Mouse (Mus musculus): Measurements from ENCODE around the gene Taf1c. TPM values are rescaled to one million over a fixed set of nuclear protein-coding genes. Genes with fewer than 3 reads are reported as not detected.

The Taf1c gene
- polyA plus RNA-seq, 1 experiment from 2014 or later = 6.2 TPM

DNA sequence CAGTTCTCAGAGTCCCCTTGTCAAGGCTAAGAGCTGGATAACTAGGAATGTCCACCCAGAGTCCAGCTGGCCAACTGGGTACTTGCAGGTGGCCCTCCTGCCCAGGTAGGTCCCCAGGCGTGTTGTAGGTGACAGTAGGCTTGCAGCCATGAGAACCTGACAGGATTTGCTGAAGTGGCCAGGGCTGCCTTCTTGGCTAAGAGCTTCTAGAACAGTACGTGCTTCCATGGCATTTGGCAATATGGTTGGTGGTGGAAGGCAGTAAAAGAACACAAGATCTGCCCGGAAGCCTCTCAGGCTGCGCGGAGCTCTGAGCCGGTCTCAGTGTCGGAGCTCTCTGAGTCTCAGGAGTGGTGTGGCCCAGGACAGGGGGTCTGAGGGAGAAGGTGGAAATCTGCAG, 19.9 kb upstream of the Taf1c start:
- Histone ChIP-seq H3K27me3 (ENCODE audit: control insufficient read depth, insufficient read depth, low read length) (0 out of 2 replicates have a peak, but pooled peaks cover 5% of the 10 kb centered on the region), H3K9me3 (ENCODE audit: control insufficient read depth, low read length) (no peaks in the 10 kb centered on the region), H3K4me2 (ENCODE audit: low read length) (no peak overlapping the region), H3K4me3 (ENCODE audit: control insufficient read depth in 1 of 2, insufficient read depth in 1 of 2, low read depth in 1 of 2, low read length in 2 of 2) (no peak overlapping the region), H3K9ac (ENCODE audit: low read length) (no peak overlapping the region), H3K27ac (replicated peaks in 1 of 2; ENCODE audit: control insufficient read depth in 1 of 2, insufficient read depth in 1 of 2, low read depth in 2 of 2, low read length in 2 of 2) (no peak overlapping the region), H3K4me1 (ENCODE audit: control insufficient read depth in 2 of 2, insufficient read depth in 2 of 2, low read length in 2 of 2) (peaks cover 8 to 9% of the 10 kb centered on the region in 2 experiments; a peak in 3 of 4 replicates), H3K36me3 (ENCODE audit: control insufficient read depth, insufficient read depth, low read length) (no peaks in the 10 kb centered on the region)
- 85% methylated on average over 7 of the region's 7 CpGs for WGBS
- no peak for ATAC-seq (ENCODE audit: insufficient number of reproducible peaks, insufficient read depth, low FRiP score, low read depth)

DNA sequence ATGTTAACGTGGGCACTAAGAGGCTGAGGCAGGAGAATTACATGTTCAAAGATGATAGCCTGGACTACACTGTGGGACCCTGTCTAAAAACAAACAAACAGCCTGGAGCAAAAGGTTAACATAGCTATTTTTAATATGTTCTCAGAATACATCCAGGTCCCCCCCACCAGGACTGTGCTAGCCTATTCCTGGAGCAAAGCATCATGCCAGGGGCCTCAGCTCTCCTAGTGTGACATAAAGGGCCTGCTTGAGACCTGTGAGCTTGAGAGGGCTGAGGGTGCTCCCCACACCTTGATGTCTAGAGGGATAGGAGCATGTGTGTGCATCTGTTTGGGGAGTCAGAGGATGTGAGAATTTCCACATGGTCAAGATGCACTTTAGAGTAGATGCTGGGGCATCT, 18.7 kb upstream of the Taf1c start:
- Histone ChIP-seq H3K4me3 (ENCODE audit: control insufficient read depth in 1 of 2, insufficient read depth in 1 of 2, low read depth in 1 of 2, low read length in 2 of 2) (no peak overlapping the region), H3K9me3 (ENCODE audit: control insufficient read depth, low read length) (no peaks in the 10 kb centered on the region), H3K9ac (ENCODE audit: low read length) (no peak overlapping the region), H3K4me2 (ENCODE audit: low read length) (no peak overlapping the region), H3K36me3 (ENCODE audit: control insufficient read depth, insufficient read depth, low read length) (no peaks in the 10 kb centered on the region), H3K27ac (replicated peaks in 1 of 2; ENCODE audit: control insufficient read depth in 1 of 2, insufficient read depth in 1 of 2, low read depth in 2 of 2, low read length in 2 of 2) (no peak overlapping the region), H3K27me3 (ENCODE audit: control insufficient read depth, insufficient read depth, low read length) (0 out of 2 replicates have a peak, but pooled peaks cover 5% of the 10 kb centered on the region), H3K4me1 (ENCODE audit: control insufficient read depth in 2 of 2, insufficient read depth in 2 of 2, low read length in 2 of 2) (peaks cover 8 to 9% of the 10 kb centered on the region in 2 experiments; a peak in 3 of 4 replicates)
- ATAC-seq (ENCODE audit: insufficient number of reproducible peaks, insufficient read depth, low FRiP score, low read depth) = no peak
- 64% methylated on average over 1 of the region's 1 CpGs for WGBS

GRCm38 (mm10) chr8:119623061-119623460, 18.0 kb upstream of the Taf1c start:
- ATAC-seq (ENCODE audit: insufficient number of reproducible peaks, insufficient read depth, low FRiP score, low read depth) = no peak
- Histone ChIP-seq H3K36me3 (ENCODE audit: control insufficient read depth, insufficient read depth, low read length) (no peaks in the 10 kb centered on the region), H3K27ac (replicated peaks in 1 of 2; ENCODE audit: control insufficient read depth in 1 of 2, insufficient read depth in 1 of 2, low read depth in 2 of 2, low read length in 2 of 2) (no peak overlapping the region), H3K4me2 (ENCODE audit: low read length) (no peak overlapping the region), H3K27me3 (ENCODE audit: control insufficient read depth, insufficient read depth, low read length) (0 out of 2 replicates have a peak, but pooled peaks cover 5% of the 10 kb centered on the region), H3K9ac (ENCODE audit: low read length) (no peak overlapping the region), H3K4me1 (ENCODE audit: control insufficient read depth in 2 of 2, insufficient read depth in 2 of 2, low read length in 2 of 2) (peaks cover 8 to 9% of the 10 kb centered on the region in 2 experiments; a peak in 3 of 4 replicates), H3K9me3 (ENCODE audit: control insufficient read depth, low read length) (no peaks in the 10 kb centered on the region), H3K4me3 (ENCODE audit: control insufficient read depth in 1 of 2, insufficient read depth in 1 of 2, low read depth in 1 of 2, low read length in 2 of 2) (no peak overlapping the region)
- 79% methylated on average over 8 of the region's 8 CpGs for WGBS

- Histone ChIP-seq H3K9ac (ENCODE audit: low read length) (no peak overlapping the region), H3K4me3 (ENCODE audit: control insufficient read depth in 1 of 2, insufficient read depth in 1 of 2, low read depth in 1 of 2, low read length in 2 of 2) (no peak overlapping the region), H3K27me3 (ENCODE audit: control insufficient read depth, insufficient read depth, low read length) (0 out of 2 replicates have a peak, but pooled peaks cover 5% of the 10 kb centered on the region), H3K4me1 (ENCODE audit: control insufficient read depth in 2 of 2, insufficient read depth in 2 of 2, low read length in 2 of 2) (peaks cover 7% of the 10 kb centered on the region in 2 experiments; a peak in 3 of 4 replicates), H3K9me3 (ENCODE audit: control insufficient read depth, low read length) (no peaks in the 10 kb centered on the region), H3K36me3 (ENCODE audit: control insufficient read depth, insufficient read depth, low read length) (no peaks in the 10 kb centered on the region), H3K4me2 (ENCODE audit: low read length) (no peak overlapping the region), H3K27ac (replicated peaks in 1 of 2; ENCODE audit: control insufficient read depth in 1 of 2, insufficient read depth in 1 of 2, low read depth in 2 of 2, low read length in 2 of 2) (no peak overlapping the region)
- no peak for ATAC-seq (ENCODE audit: insufficient number of reproducible peaks, insufficient read depth, low FRiP score, low read depth)
- WGBS = 72% methylated on average over 4 of the region's 4 CpGs
Observed at GRCm38 (mm10) chr8:119622555-119622954, 17.5 kb upstream of the Taf1c start.

DNA sequence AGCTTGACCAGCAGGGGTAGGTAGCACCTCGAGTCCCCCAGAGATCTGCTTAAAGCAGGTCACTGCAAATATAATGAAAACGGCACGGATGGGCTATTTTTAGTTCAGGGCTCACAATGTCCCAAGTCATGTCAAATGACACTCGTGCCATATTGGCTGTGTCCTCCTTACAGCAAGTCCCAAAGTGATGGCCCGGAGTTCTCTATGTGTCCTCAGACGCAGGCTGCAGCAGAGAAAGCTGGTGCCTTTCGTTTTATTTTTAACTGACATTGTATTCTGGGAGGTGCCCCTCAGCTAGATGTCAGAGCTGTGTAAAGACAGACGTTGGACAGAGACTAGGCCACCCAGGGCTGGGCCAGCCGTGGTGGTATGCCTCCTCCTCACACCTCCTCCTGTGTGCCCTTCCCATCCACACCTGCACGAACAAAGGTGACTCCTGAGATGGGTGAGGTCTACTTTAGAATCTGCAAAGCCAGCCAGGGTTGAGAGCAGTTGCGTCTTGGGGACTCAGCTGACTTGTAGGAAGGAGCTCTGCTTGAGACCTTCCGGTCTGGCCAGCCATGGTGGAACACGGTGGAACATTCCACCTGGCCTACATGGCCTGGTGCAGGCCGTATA, 15.9 kb upstream of the Taf1c start:
- Histone ChIP-seq H3K36me3 (ENCODE audit: control insufficient read depth, insufficient read depth, low read length) (no peaks in the 10 kb centered on the region), H3K9ac (ENCODE audit: low read length) (no peak overlapping the region), H3K27me3 (ENCODE audit: control insufficient read depth, insufficient read depth, low read length) (0 out of 2 replicates have a peak, but pooled peaks cover 5% of the 10 kb centered on the region), H3K4me1 (ENCODE audit: control insufficient read depth in 2 of 2, insufficient read depth in 2 of 2, low read length in 2 of 2) (peaks cover 3 to 7% of the 10 kb centered on the region in 2 experiments; a peak in 3 of 4 replicates), H3K9me3 (ENCODE audit: control insufficient read depth, low read length) (no peaks in the 10 kb centered on the region), H3K27ac (replicated peaks in 1 of 2; ENCODE audit: control insufficient read depth in 1 of 2, insufficient read depth in 1 of 2, low read depth in 2 of 2, low read length in 2 of 2) (no peak overlapping the region), H3K4me3 (ENCODE audit: control insufficient read depth in 1 of 2, insufficient read depth in 1 of 2, low read depth in 1 of 2, low read length in 2 of 2) (no peak overlapping the region), H3K4me2 (ENCODE audit: low read length) (no peak overlapping the region)
- ATAC-seq (ENCODE audit: insufficient number of reproducible peaks, insufficient read depth, low FRiP score, low read depth) = no peak
- WGBS = 51% methylated on average over 14 of the region's 14 CpGs

- Histone ChIP-seq H3K9me3 (ENCODE audit: control insufficient read depth, low read length) (no peaks in the 10 kb centered on the region), H3K27me3 (ENCODE audit: control insufficient read depth, insufficient read depth, low read length) (0 out of 2 replicates have a peak, but pooled peaks cover 5% of the 10 kb centered on the region), H3K4me2 (ENCODE audit: low read length) (no peak overlapping the region), H3K27ac (replicated peaks in 1 of 2; ENCODE audit: control insufficient read depth in 1 of 2, insufficient read depth in 1 of 2, low read depth in 2 of 2, low read length in 2 of 2) (no peak overlapping the region), H3K36me3 (ENCODE audit: control insufficient read depth, insufficient read depth, low read length) (no peaks in the 10 kb centered on the region), H3K4me3 (ENCODE audit: control insufficient read depth in 1 of 2, insufficient read depth in 1 of 2, low read depth in 1 of 2, low read length in 2 of 2) (no peak overlapping the region), H3K9ac (ENCODE audit: low read length) (no peak overlapping the region), H3K4me1 (ENCODE audit: control insufficient read depth in 2 of 2, insufficient read depth in 2 of 2, low read length in 2 of 2) (peaks cover 3 to 7% of the 10 kb centered on the region in 2 experiments; a peak in 3 of 4 replicates)
- 63% methylated on average over 6 of the region's 6 CpGs for WGBS
- no peak for ATAC-seq (ENCODE audit: insufficient number of reproducible peaks, insufficient read depth, low FRiP score, low read depth)
Observed at GRCm38 (mm10) chr8:119620116-119620840, 15.3 kb upstream of the Taf1c start.

DNA sequence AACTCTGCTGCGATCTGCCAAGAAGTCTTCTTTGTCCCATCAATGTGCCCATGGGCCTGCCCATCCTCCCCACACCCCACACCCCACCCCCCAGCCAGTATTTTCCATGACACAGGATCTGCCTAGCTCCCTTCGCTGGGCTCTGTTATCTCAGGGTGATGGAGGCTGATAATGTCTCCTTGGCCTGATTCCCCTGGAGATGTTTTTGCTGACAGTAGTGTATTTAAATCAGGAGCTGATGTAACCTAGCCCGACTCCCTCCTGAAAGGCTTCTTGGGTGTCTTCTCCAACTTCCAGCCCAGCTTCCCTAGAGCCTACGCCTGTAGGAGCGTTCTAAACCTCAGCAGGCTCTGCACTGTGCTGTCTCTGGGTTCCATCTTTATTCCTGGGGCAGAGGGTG, 13.9 kb upstream of the Taf1c start:
- H3K36me3 ChIP-seq (ENCODE audit: control insufficient read depth, insufficient read depth, low read length) = no peaks in the 10 kb centered on the region
- no peak overlapping the region for H3K4me3 ChIP-seq (ENCODE audit: control insufficient read depth in 1 of 2, insufficient read depth in 1 of 2, low read depth in 1 of 2, low read length in 2 of 2)
- H3K9ac ChIP-seq (ENCODE audit: low read length) = no peak overlapping the region
- H3K4me1 ChIP-seq (ENCODE audit: control insufficient read depth in 2 of 2, insufficient read depth in 2 of 2, low read length in 2 of 2) = peaks cover 3 to 7% of the 10 kb centered on the region in 2 experiments; a peak in 3 of 4 replicates
- H3K4me2 ChIP-seq (ENCODE audit: low read length) = no peak overlapping the region
- no peaks in the 10 kb centered on the region for H3K9me3 ChIP-seq (ENCODE audit: control insufficient read depth, low read length)
- WGBS = 47% methylated on average over 5 of the region's 5 CpGs
- ATAC-seq (ENCODE audit: insufficient number of reproducible peaks, insufficient read depth, low FRiP score, low read depth) = no peak
- H3K27ac ChIP-seq (replicated peaks in 1 of 2; ENCODE audit: control insufficient read depth in 1 of 2, insufficient read depth in 1 of 2, low read depth in 2 of 2, low read length in 2 of 2) = no peak overlapping the region
- H3K27me3 ChIP-seq (ENCODE audit: control insufficient read depth, insufficient read depth, low read length) = no peaks in the 10 kb centered on the region
